13 mouse cellular contexts compared by ENCODE assay signal in genomic region chr5:25310226-25310625, GRCm38 (mm10).
"Had no signal": no experiment of that assay in that cellular context is flagged by ENCODE, and none has a peak within 500 bp of the region (broad histone marks: within the 10 kb centered on the region; RNA-seq: fewer than 3 reads in every experiment).

No protein-coding gene starts in this region.

- H3K9me3 ChIP-seq: limb, embryonic 15.5 days; midbrain, embryonic 13.5 days had no signal

- H3K4me2 ChIP-seq: limb, embryonic 15.5 days; lung, embryonic 14.5 days; midbrain, embryonic 13.5 days had no signal

- H3K9ac ChIP-seq: limb, embryonic 15.5 days; lung, embryonic 14.5 days; midbrain, embryonic 13.5 days had no signal

- DNase-seq: kidney, adult 11 months; kidney, adult 9 months; kidney, postnatal 36 days; layer of hippocampus, adult 9-11 months; layer of hippocampus, postnatal 36 days; lung, embryonic 14.5 days; lung, postnatal 14 days; right cerebral cortex, postnatal 14 days had no signal

- H3K27me3 ChIP-seq: limb, embryonic 15.5 days; midbrain, embryonic 13.5 days had no signal

- H3K27ac ChIP-seq: kidney, postnatal 0 days; limb, embryonic 15.5 days; macrophage; midbrain, embryonic 13.5 days; stomach, postnatal 0 days had no signal

- H3K4me1 ChIP-seq: limb, embryonic 15.5 days; midbrain, embryonic 13.5 days had no signal

- ATAC-seq: midbrain, embryonic 13.5 days had no signal

- H3K4me3 ChIP-seq: limb, embryonic 15.5 days; midbrain, embryonic 13.5 days had no signal
